Comparison of ENCODE assay signal across 8 mouse cellular contexts in the genomic region with DNA sequence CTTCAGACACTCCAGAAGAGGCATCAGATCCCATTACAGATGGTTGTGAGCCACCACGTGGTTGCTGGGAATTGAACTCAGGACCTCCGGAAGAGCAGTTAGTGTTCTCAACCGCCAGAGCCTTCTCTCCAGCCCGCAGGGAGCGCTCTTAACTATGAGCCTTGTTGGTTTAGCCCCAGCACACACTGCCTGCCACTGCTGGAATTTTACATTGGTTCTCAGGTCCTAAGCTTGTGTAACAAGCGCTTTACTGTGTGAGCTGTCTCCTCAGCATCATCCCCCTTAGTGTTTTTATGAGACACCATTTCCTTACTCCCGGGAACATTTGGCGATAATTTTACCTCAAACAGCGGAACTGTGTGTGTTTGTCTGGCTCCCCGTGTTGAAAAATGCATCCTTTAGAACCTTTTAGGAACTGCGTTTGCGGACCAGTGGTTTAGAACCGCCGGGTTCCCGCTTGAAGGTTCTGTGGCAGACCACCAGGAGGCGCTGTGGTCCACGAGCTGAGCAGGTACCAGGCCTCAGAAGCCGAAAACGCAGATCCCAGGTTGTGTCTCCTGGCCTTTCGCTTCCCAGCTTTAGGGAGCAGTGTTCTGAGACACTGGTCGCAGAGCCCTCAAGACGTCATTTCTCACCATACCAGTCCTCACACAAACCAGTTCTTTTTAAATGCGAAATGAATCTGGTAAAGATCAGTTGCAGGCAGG. TPM values are rescaled to one million over a fixed set of nuclear protein-coding genes. Genes with fewer than 3 reads are reported as not detected.
DNase-seq lines count a peak whose midpoint lies in the region; TF ChIP-seq lines count a peak whose summit lies in the region.

No protein-coding gene starts in this region.

- WGBS in lung, adult 2 months: 15% methylated on average over 23 of the region's 23 CpGs

- peak; percentile 82 for DNase-seq in 3T3-L1 (ENCODE audit: low read depth, low spot score)
- peak; percentile 91 for DNase-seq in R1 (ENCODE audit: low read depth, low spot score)
- DNase-seq in cerebellum, postnatal 10 days: peak; percentile 94 to 95
- DNase-seq in gastrocnemius, adult 18-20 months (ENCODE audit: low spot score): peak; percentile 53
- peak; percentile 67 to 77 for DNase-seq in kidney, postnatal 25 days
- peak; percentile 69 for DNase-seq in lung, adult 2 months
- DNase-seq in ovary, postnatal 14 days (ENCODE audit: low spot score): peak; percentile 64
- DNase-seq in thymus, postnatal 36 days: peak; percentile 56 to 65

- H3K4me3 ChIP-seq in lung, adult 2 months (replicated peaks; ENCODE audit: extremely low read depth, low read depth, low read length): no peak overlapping the region

- peak; percentile 93 for TF ChIP-seq CTCF in lung, adult 2 months (IDR thresholded peaks at IDR 0.05; ENCODE audit: insufficient read depth, low read length)

- no peaks in the 10 kb centered on the region for H3K4me1 ChIP-seq in lung, adult 2 months (ENCODE audit: control insufficient read depth, insufficient read depth, low read length)

- TF ChIP-seq POLR2A in lung, adult 2 months (IDR thresholded peaks at IDR 0.05; ENCODE audit: borderline replicate concordance, extremely low read depth, low read depth, low read length): no peak

RNA-seq across cellular contexts. Expression of a gene that starts 24.7 kb away (rescaled TPM):
- 1 to 10 TPM; 3.2 to 3.3 TPM for total RNA-seq in gastrocnemius, adult 18-20 months (2021)
- 11.3 and 13.3 TPM in 2 replicates for polyA plus RNA-seq in lung, adult 2 months (2012; rRNA removed)
